8 mouse cellular contexts compared by ENCODE assay signal in genomic region chr8:105892432-105892831, GRCm38 (mm10). TPM values are rescaled to one million over a fixed set of nuclear protein-coding genes. Genes with fewer than 3 reads are reported as not detected.
DNase-seq lines count a peak whose midpoint lies in the region; TF ChIP-seq lines count a peak whose summit lies in the region.

No protein-coding gene starts in this region.

- WGBS in heart, adult 2 months: 87% methylated on average over 6 of the region's 6 CpGs

- peak; percentile 62 for TF ChIP-seq CTCF in heart, adult 2 months (IDR thresholded peaks at IDR 0.05)

- no peak for TF ChIP-seq EP300 in heart, adult 2 months (IDR thresholded peaks at IDR 0.05; ENCODE audit: insufficient read depth, low read depth, low read length)

- H3K4me1 ChIP-seq in heart, adult 2 months (ENCODE audit: control insufficient read depth, insufficient read depth, low read length): peaks cover 2% of the 10 kb centered on the region; the same call in 1 of the 2 replicates

- H3K9ac ChIP-seq in heart, adult 2 months (ENCODE audit: low read depth, low read length): no peak overlapping the region

- TF ChIP-seq POLR2A in heart, adult 2 months (IDR thresholded peaks at IDR 0.05; ENCODE audit: insufficient read depth, low read depth, low read length): no peak

- intact Hi-C loops in heart, adult 2 months (cut with DNase I): no loop called here

- H3K36me3 ChIP-seq in heart, adult 2 months (ENCODE audit: control insufficient read depth, insufficient read depth, low read length): no peaks in the 10 kb centered on the region

- no peak overlapping the region for H3K27ac ChIP-seq in heart, adult 2 months

- H3K4me3 ChIP-seq in heart, adult 2 months: no peak overlapping the region

- DNase-seq in heart, adult 2 months: no peak
- no peak for DNase-seq in heart, adult 9 months (ENCODE audit: low spot score in 2 of 2)
- DNase-seq in right cerebral cortex, adult 18-20 months: peak; percentile 53
- no peak for DNase-seq in right cerebral cortex, postnatal 25 days
- peak; percentile 63 for DNase-seq in brain, adult 2 months (ENCODE audit: low read depth, low spot score)
- DNase-seq in retina, postnatal 7 days (ENCODE audit: low read depth, low spot score): peak; percentile 33
- DNase-seq in urinary bladder, postnatal 4 days (ENCODE audit: low spot score in 2 of 2): no peak
- no peak for DNase-seq in heart, postnatal 4 days

- H3K79me2 ChIP-seq in heart, adult 2 months (replicated peaks; ENCODE audit: control insufficient read depth, insufficient read depth, low read length): no peaks in the 10 kb centered on the region

- no peaks in the 10 kb centered on the region for H3K27me3 ChIP-seq in heart, adult 2 months (ENCODE audit: control insufficient read depth, insufficient read depth, low read length)

RNA-seq across cellular contexts. Expression of gene Nrn1l, which starts 0.9 kb away (rescaled TPM):
- total RNA-seq in heart, adult 2 months (2021): under 1 TPM; 0.41 to 0.57 TPM
- polyA plus RNA-seq in heart, adult 2 months (2012; rRNA removed): 1.0 and 1.6 TPM in 2 replicates
- total RNA-seq in heart, postnatal 4 days (2021): not detected

RNA-seq across cellular contexts. Expression of gene Pskh1, which starts 7.8 kb away (rescaled TPM):
- 10 to 100 TPM; 16.5 to 20.8 TPM for total RNA-seq in heart, adult 2 months (2021)
- 28.7 and 39.7 TPM in 2 replicates for polyA plus RNA-seq in heart, adult 2 months (2012; rRNA removed)
- 10 to 100 TPM; 21.7 to 24.3 TPM for total RNA-seq in heart, postnatal 4 days (2021)

RNA-seq across cellular contexts. Expression of gene Edc4, which starts 11.8 kb away (rescaled TPM):
- total RNA-seq in heart, adult 2 months (2021): 10 to 100 TPM; 23.2 to 25.4 TPM
- 42.4 and 47.6 TPM in 2 replicates for polyA plus RNA-seq in heart, adult 2 months (2012; rRNA removed)
- total RNA-seq in heart, postnatal 4 days (2021): 10 to 100 TPM; 34.0 to 34.8 TPM

RNA-seq across cellular contexts. Expression of gene Nutf2, which starts 32.1 kb away (rescaled TPM):
- total RNA-seq in heart, adult 2 months (2021): 10 to 100 TPM; 35.5 to 39.8 TPM
- 56.1 and 67.7 TPM in 2 replicates for polyA plus RNA-seq in heart, adult 2 months (2012; rRNA removed)
- total RNA-seq in heart, postnatal 4 days (2021): 10 to 100 TPM; 44.7 to 45.7 TPM

RNA-seq across cellular contexts. Expression of gene Thap11, which starts 37.5 kb away (rescaled TPM):
- total RNA-seq in heart, adult 2 months (2021): 10 to 100 TPM; 26.8 to 30.1 TPM
- polyA plus RNA-seq in heart, adult 2 months (2012; rRNA removed): 33.0 and 42.2 TPM in 2 replicates
- total RNA-seq in heart, postnatal 4 days (2021): 10 to 100 TPM; 26.4 to 29.3 TPM

Comparison
In these comparisons a context has a peak if more than half of its experiments do, and no peak if none do; other contexts are left out.
1. DNase-seq: peak in right cerebral cortex, adult 18-20 months (single experiment), brain, adult 2 months (single experiment) and retina, postnatal 7 days (single experiment); none in heart, adult 2 months (0 of 2), heart, adult 9 months (0 of 2), right cerebral cortex, postnatal 25 days (single experiment), urinary bladder, postnatal 4 days (0 of 2) and heart, postnatal 4 days (single experiment).